Comparison of ENCODE assay signal across 9 mouse cellular contexts in the genomic region with DNA sequence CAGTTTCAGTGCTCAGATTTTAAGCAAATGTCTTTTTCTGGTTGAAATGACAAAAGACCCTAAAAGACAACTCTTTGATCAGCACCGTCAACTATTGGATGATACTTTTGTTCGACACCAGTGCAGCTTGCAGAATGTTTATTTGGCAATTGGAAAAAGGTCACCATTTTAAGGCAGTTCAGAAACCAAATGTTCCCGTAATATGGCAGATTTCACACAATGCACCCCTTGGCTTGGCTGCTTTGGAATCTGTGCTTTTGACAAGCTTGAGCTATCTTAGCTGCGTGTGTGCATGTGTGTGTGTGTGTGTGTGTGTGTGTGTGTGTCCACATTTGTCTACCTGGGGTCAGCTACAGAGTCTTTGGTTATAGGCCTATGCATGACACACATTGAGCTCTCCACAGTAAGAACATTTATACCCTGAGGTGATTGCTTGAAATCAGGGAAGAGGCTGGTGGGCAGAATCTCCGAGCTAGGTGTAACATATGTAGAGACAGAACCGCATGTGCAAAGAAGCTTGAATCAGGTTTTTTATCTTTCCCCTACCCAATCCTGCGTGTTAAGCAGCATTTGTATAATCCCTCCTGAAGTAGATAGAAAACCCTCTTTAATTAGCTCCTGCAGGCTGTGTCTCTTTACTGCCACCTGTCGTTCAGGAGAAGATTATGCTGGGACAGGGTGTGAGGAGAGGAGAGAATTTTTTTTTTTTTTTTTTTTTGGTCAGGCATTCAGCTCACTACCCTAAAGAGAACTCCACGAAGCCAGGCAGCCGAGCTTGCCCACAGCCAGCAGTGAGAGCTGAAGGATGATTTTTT.
DNase-seq lines count a peak whose midpoint lies in the region; ATAC-seq lines count a peak whose summit lies in the region.
"Had no signal": no experiment of that assay in that cellular context is flagged by ENCODE, and none has a peak within 500 bp of the region (broad histone marks: within the 10 kb centered on the region; RNA-seq: fewer than 3 reads in every experiment).

No protein-coding gene starts in this region.

- H3K9me3 ChIP-seq in hindbrain, embryonic 15.5 days = no peaks in the 10 kb centered on the region
- H3K9me3 ChIP-seq in hindbrain, embryonic 13.5 days = no peaks in the 10 kb centered on the region
- no peaks in the 10 kb centered on the region for H3K9me3 ChIP-seq in forebrain, embryonic 14.5 days (replicated peaks; ENCODE audit: control insufficient read depth, low read length)
- H3K9me3 ChIP-seq in intestine, embryonic 16.5 days (ENCODE audit: control insufficient read depth, low read length) = no peaks in the 10 kb centered on the region
- H3K9me3 ChIP-seq: neural tube, embryonic 12.5 days had no signal

- H3K27me3 ChIP-seq in hindbrain, embryonic 15.5 days = no peaks in the 10 kb centered on the region
- H3K27me3 ChIP-seq in hindbrain, embryonic 13.5 days = no peaks in the 10 kb centered on the region
- H3K27me3 ChIP-seq in forebrain, embryonic 14.5 days (replicated peaks; ENCODE audit: control insufficient read depth, insufficient read depth, low read length) = no peaks in the 10 kb centered on the region
- H3K27me3 ChIP-seq in intestine, embryonic 16.5 days (replicated peaks; ENCODE audit: control insufficient read depth, insufficient read depth, low read length) = no peaks in the 10 kb centered on the region
- H3K27me3 ChIP-seq: neural tube, embryonic 12.5 days had no signal

- ATAC-seq in hindbrain, embryonic 15.5 days (ENCODE audit: low FRiP score, low read depth) = 0 out of 2 replicates have a peak, but pooled peaks have one; percentile 48
- no peak for ATAC-seq in hindbrain, embryonic 13.5 days (ENCODE audit: low FRiP score)
- ATAC-seq in forebrain, embryonic 14.5 days = peak; percentile 76
- peak; percentile 76 for ATAC-seq in megakaryocyte, adult 5-6 weeks (ENCODE audit: poor library complexity, severe bottlenecking)
- no peak for ATAC-seq in intestine, embryonic 16.5 days

- no peak overlapping the region for H3K4me2 ChIP-seq in hindbrain, embryonic 15.5 days
- H3K4me2 ChIP-seq in hindbrain, embryonic 13.5 days = no peak overlapping the region
- H3K4me2 ChIP-seq in forebrain, embryonic 14.5 days (ENCODE audit: low read length) = no peak overlapping the region
- H3K4me2 ChIP-seq in intestine, embryonic 16.5 days (ENCODE audit: low read depth, low read length) = no peak overlapping the region
- H3K4me2 ChIP-seq: neural tube, embryonic 12.5 days had no signal

- H3K9ac ChIP-seq in hindbrain, embryonic 15.5 days = no peak overlapping the region
- no peak overlapping the region for H3K9ac ChIP-seq in hindbrain, embryonic 13.5 days
- H3K9ac ChIP-seq in forebrain, embryonic 14.5 days (ENCODE audit: low read length) = no peak overlapping the region
- H3K9ac ChIP-seq in intestine, embryonic 16.5 days (ENCODE audit: low read depth, low read length) = no peak overlapping the region
- H3K9ac ChIP-seq: neural tube, embryonic 12.5 days had no signal

- H3K4me3 ChIP-seq in hindbrain, embryonic 15.5 days = no peak overlapping the region
- H3K4me3 ChIP-seq in hindbrain, embryonic 13.5 days = no peak overlapping the region
- H3K4me3 ChIP-seq in forebrain, embryonic 14.5 days (ENCODE audit: low read depth, low read length) = no peak overlapping the region
- no peak overlapping the region for H3K4me3 ChIP-seq in intestine, embryonic 16.5 days (ENCODE audit: low read length)
- H3K4me3 ChIP-seq: neural tube, embryonic 12.5 days had no signal

- no peaks in the 10 kb centered on the region for H3K36me3 ChIP-seq in hindbrain, embryonic 15.5 days
- H3K36me3 ChIP-seq in hindbrain, embryonic 13.5 days = no peaks in the 10 kb centered on the region
- no peaks in the 10 kb centered on the region for H3K36me3 ChIP-seq in forebrain, embryonic 14.5 days (ENCODE audit: control insufficient read depth, insufficient read depth, low read length)
- no peaks in the 10 kb centered on the region for H3K36me3 ChIP-seq in intestine, embryonic 16.5 days (ENCODE audit: control insufficient read depth, insufficient read depth, low read length)
- H3K36me3 ChIP-seq: neural tube, embryonic 12.5 days had no signal

- no peaks in the 10 kb centered on the region for H3K4me1 ChIP-seq in hindbrain, embryonic 15.5 days (replicated peaks)
- no peaks in the 10 kb centered on the region for H3K4me1 ChIP-seq in hindbrain, embryonic 13.5 days (replicated peaks)
- H3K4me1 ChIP-seq in forebrain, embryonic 14.5 days (ENCODE audit: control insufficient read depth, insufficient read depth, low read length) = no peaks in the 10 kb centered on the region
- H3K4me1 ChIP-seq in intestine, embryonic 16.5 days (ENCODE audit: control insufficient read depth, insufficient read depth, low read length) = no peaks in the 10 kb centered on the region
- H3K4me1 ChIP-seq: neural tube, embryonic 12.5 days had no signal

- peak; percentile 55 for DNase-seq in R1 (ENCODE audit: low read depth, low spot score)
- DNase-seq in forebrain, embryonic 14.5 days (ENCODE audit: low spot score) = peak; percentile 75
- no peak for DNase-seq in left cerebral cortex, adult 9 months (ENCODE audit: low spot score in 2 of 2)
- DNase-seq in thymus, postnatal 36 days = no peak

- 47% methylated on average over 10 of the region's 10 CpGs for WGBS in hindbrain, embryonic 15.5 days
- whole genome bisulfite sequencing in hindbrain, embryonic 13.5 days = 55% methylated on average over 10 of the region's 10 CpGs
- WGBS in forebrain, embryonic 14.5 days = 34% methylated on average over 10 of the region's 10 CpGs
- 48% methylated on average over 10 of the region's 10 CpGs for WGBS in intestine, embryonic 16.5 days

- H3K27ac ChIP-seq in hindbrain, embryonic 15.5 days (replicated peaks) = no peak overlapping the region
- H3K27ac ChIP-seq in hindbrain, embryonic 13.5 days = no peak overlapping the region
- no peak overlapping the region for H3K27ac ChIP-seq in forebrain, embryonic 14.5 days (ENCODE audit: low read depth, low read length)
- H3K27ac ChIP-seq in intestine, embryonic 16.5 days (ENCODE audit: low read length) = no peak overlapping the region
- H3K27ac ChIP-seq: neural tube, embryonic 12.5 days had no signal

Comparison
In these comparisons a context has a peak if more than half of its experiments do, and no peak if none do; other contexts are left out.
1. ATAC-seq: peak in hindbrain, embryonic 15.5 days (single experiment), forebrain, embryonic 14.5 days (single experiment) and megakaryocyte, adult 5-6 weeks (single experiment); none in hindbrain, embryonic 13.5 days (single experiment) and intestine, embryonic 16.5 days (single experiment).
2. DNase-seq: peak in R1 (single experiment) and forebrain, embryonic 14.5 days (single experiment); none in left cerebral cortex, adult 9 months (0 of 2) and thymus, postnatal 36 days (0 of 2).